Mouse (Mus musculus) forebrain, embryonic 12.5 days (tissue): ENCODE results near the gene Lsm5. TPM values are rescaled to one million over a fixed set of nuclear protein-coding genes. Genes with fewer than 3 reads are reported as not detected.

Experiments
- ATAC-seq: fragments of 200-750 bp; cut with Nextera tagmentation; 2 replicates; pipeline ENCODE4 v1.8.0; 2017; ENCODE audit warnings: moderate TSS enrichment; ENCODE audit not compliant: low FRiP score
- H3K27ac ChIP-seq: fragments of 300-500 bp; sonication (generic); 2 replicates; pipeline ENCODE4 v1.5.1; 2016; ENCODE audit warnings: mild to moderate bottlenecking
- H3K27me3 ChIP-seq: fragments of 300-500 bp; sonication (generic); 2 replicates; pipeline ENCODE4 v1.6.1; 2016; ENCODE audit warnings: mild to moderate bottlenecking
- H3K36me3 ChIP-seq: fragments of 300-500 bp; sonication (generic); replicated peaks from 2 replicates; pipeline ENCODE4 v1.6.1; 2016; ENCODE audit warnings: mild to moderate bottlenecking
- H3K4me1 ChIP-seq: fragments of 300-500 bp; sonication (generic); 2 replicates; pipeline ENCODE4 v1.6.1; 2016
- H3K4me2 ChIP-seq: fragments of 300-500 bp; sonication (generic); 2 replicates; pipeline ENCODE4 v1.6.1; 2016; ENCODE audit warnings: mild to moderate bottlenecking, moderate library complexity
- H3K4me3 ChIP-seq: fragments of 300-500 bp; sonication (generic); replicated peaks from 2 replicates; pipeline ENCODE4 v1.5.1; 2016; ENCODE audit warnings: mild to moderate bottlenecking
- H3K9ac ChIP-seq: fragments of 300-500 bp; sonication (generic); 2 replicates; pipeline ENCODE4 v1.6.1; 2016; ENCODE audit warnings: mild to moderate bottlenecking
- H3K9me3 ChIP-seq: fragments of 300-500 bp; sonication (generic); 2 replicates; pipeline ENCODE4 v1.6.1; 2016
- WGBS: fragments of 180-500 bp; shearing (Covaris S2); methylation state at CpG from one replicate; pipeline ENCODE4 v1.1.7; 2016; 5-methylcytosine and 5-hydroxymethylcytosine counted together
- polyA plus RNA-seq: library from polyadenylated mRNA; unstranded; fragments of >200 nt; fragmentation: Nextera tagmentation; extraction: Ambion mirVana; gene quantifications from 2 replicates; pipeline ENCODE4 v1.2.1, GENCODE M21; 2016

Lsm5 gene
- polyA plus RNA-seq, 1 experiment from 2014 or later, result 228 TPM

DNA sequence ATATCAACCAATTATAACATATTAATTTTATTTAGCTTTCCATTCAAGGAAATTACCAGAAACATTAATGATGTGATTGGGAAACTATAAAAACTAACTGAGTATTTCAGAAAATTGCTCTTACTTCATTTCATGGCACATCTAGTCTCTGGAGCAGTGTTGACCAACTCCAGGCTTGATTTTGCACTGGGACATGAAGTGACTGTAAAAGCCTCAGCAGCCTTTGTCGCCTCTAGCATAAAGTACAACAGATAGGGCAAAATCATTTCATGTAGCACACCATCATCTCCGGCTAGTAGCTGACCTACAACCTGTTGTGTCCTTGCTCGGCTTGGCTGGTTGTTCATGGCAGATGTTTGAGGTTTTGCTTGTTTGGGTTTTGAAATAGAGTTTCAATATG lies 40.1 kb downstream of the Lsm5 start:
- H3K4me2 ChIP-seq, result no peak overlapping the region
- no peak overlapping the region for H3K9ac ChIP-seq
- no peaks in the 10 kb centered on the region for H3K27me3 ChIP-seq
- ATAC-seq, result no peak
- H3K9me3 ChIP-seq, result no peaks in the 10 kb centered on the region
- no peak overlapping the region for H3K4me3 ChIP-seq
- no peak overlapping the region for H3K27ac ChIP-seq
- H3K4me1 ChIP-seq, result no peaks in the 10 kb centered on the region
- WGBS, result 89% methylated on average over 3 of the region's 3 CpGs
- H3K36me3 ChIP-seq, result no peaks in the 10 kb centered on the region

DNA sequence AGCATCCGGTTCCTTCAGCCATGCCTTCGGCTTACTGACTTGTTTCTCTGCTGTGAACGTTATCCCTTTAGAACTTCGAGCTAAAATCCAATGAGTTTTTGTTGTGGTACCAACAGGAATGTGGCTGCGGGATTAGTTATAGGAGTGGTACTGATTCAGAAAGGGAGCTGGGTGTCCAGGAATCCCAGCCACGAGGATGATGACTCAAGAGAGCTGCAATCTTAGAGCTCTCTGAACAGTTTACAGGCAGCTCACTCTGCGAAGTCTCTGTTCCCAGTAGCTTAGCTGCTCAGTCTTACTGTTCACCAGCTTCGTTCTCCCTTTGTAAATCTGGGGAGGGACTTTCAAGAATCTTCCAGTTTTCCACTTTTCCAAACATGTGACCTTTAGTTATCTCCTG lies 49.1 kb downstream of the Lsm5 start:
- Histone ChIP-seq H3K4me1 (peaks cover 7% of the 10 kb centered on the region; the same call in 1 of the 2 replicates), H3K27me3 (peaks cover 28% of the 10 kb centered on the region), H3K4me2 (no peak overlapping the region), H3K9ac (no peak overlapping the region), H3K36me3 (no peaks in the 10 kb centered on the region), H3K4me3 (no peak overlapping the region), H3K9me3 (no peaks in the 10 kb centered on the region), H3K27ac (no peak overlapping the region)
- no peak for ATAC-seq
- 83% methylated on average over 8 of the region's 8 CpGs for WGBS

DNA sequence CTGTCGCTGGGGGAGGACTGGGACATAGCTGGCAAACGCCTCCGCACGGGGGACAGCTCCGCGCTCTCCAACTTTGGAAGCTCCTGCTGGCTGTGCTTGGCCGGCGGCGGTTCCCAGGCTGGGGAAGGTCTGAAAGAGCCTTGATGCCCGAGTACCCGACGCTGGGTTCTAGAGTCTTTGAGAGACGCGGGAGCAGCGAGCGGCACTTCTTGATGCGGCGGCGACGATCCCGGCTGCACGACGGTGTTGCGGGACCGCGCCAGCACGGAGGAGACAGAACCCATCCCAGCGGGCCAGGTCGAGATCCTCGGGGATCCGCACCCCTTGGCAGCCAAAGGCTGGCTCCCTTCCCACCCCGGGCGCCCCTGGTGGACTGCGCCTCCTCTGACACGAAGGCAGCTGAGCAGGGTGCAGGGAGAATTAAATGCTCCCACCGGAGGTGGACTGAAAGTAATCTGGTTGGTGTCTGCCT lies 52.4 kb downstream of the Lsm5 start:
- no peaks in the 10 kb centered on the region for H3K36me3 ChIP-seq
- peak overlapping the region; percentile 44 for H3K4me3 ChIP-seq
- WGBS, result under 1% methylated on average over 36 of the region's 36 CpGs
- no peaks in the 10 kb centered on the region for H3K9me3 ChIP-seq
- ATAC-seq, result peak; percentile 46; the same call in 1 of the 2 replicates
- peak overlapping the region; percentile 49 for H3K9ac ChIP-seq
- peaks cover 7% of the 10 kb centered on the region; the same call in 1 of the 2 replicates for H3K4me1 ChIP-seq
- peak overlapping the region; percentile 73 for H3K4me2 ChIP-seq
- peaks cover 28% of the 10 kb centered on the region for H3K27me3 ChIP-seq
- H3K27ac ChIP-seq, result no peak overlapping the region

Other genes starting within 250 kb of the Lsm5 start
- 9.3 and 9.7 TPM in 2 replicates for gene Pde1c, start 135.6 kb downstream of the Lsm5 start, polyA plus RNA-seq
- gene Avl9, start 10.2 kb upstream of the Lsm5 start, polyA plus RNA-seq, result 42.0 TPM in 2 replicates
- gene Kbtbd2, start 93.1 kb upstream of the Lsm5 start, polyA plus RNA-seq, result 42.1 and 44.6 TPM in 2 replicates
- 46.7 and 50.4 TPM in 2 replicates for gene Fkbp9, start 127.3 kb upstream of the Lsm5 start, polyA plus RNA-seq
- 85.8 and 86.8 TPM in 2 replicates for gene Nt5c3, start 219.2 kb upstream of the Lsm5 start, polyA plus RNA-seq
- gene Vmn1r4, start 219.3 kb upstream of the Lsm5 start, polyA plus RNA-seq, result 0.36 and 0.40 TPM in 2 replicates